Mouse (Mus musculus): Measurements from ENCODE around the gene Olfr1357. TPM values are rescaled to one million over a fixed set of nuclear protein-coding genes. Genes with fewer than 3 reads are reported as not detected.

Olfr1357 gene
- polyA plus RNA-seq, 1 experiment: not detected

DNA sequence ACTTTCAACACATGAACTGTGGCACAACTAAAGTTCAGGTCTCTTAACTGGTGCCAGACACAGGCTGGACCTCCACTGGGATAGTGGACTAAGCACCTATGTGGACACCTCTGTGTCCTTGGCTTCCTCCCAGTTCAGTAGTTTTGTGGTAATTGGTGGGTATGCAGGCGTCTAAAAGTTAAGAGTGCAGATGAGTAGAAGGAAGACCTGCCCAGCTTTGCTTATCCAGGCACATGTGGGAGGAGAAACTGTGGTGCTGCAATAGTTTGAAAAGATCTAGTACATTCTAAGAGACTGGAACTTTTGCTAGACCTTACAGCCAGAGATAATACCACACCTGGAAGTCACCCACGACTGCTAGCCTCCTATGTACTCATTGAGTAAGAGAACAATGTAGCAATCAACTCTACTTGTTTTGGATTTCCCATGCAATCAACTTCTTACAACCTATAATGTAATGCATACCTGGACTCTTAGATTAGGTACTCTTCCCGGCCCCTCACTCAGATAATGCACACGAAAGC, 25.0 kb downstream of the Olfr1357 start:
- DNase-seq (ENCODE audit: low read depth): no peak
- TF ChIP-seq POLR2A (IDR thresholded peaks at IDR 0.05; ENCODE audit: borderline replicate concordance, extremely low read depth, insufficient read depth, insufficient read length, poor library complexity, severe bottlenecking) (no peak), CTCF (IDR thresholded peaks at IDR 0.05; ENCODE audit: borderline replicate concordance, extremely low read depth, insufficient read depth, insufficient read length) (no peak)

- no peak; the same call in 1 of the 2 replicates for TF ChIP-seq CTCF (IDR thresholded peaks at IDR 0.05; ENCODE audit: borderline replicate concordance, extremely low read depth, insufficient read depth, insufficient read length)
- TF ChIP-seq POLR2A (IDR thresholded peaks at IDR 0.05; ENCODE audit: borderline replicate concordance, extremely low read depth, insufficient read depth, insufficient read length, poor library complexity, severe bottlenecking): 0 out of 2 replicates have a peak, but pooled peaks have one; percentile 41
Observed at GRCm38 (mm10) chr10:78591406-78592328, 26.2 kb downstream of the Olfr1357 start, which contains the start of gene Syde1. Gene Syde1 (minus strand): TSS chr10:78591964.

DNA sequence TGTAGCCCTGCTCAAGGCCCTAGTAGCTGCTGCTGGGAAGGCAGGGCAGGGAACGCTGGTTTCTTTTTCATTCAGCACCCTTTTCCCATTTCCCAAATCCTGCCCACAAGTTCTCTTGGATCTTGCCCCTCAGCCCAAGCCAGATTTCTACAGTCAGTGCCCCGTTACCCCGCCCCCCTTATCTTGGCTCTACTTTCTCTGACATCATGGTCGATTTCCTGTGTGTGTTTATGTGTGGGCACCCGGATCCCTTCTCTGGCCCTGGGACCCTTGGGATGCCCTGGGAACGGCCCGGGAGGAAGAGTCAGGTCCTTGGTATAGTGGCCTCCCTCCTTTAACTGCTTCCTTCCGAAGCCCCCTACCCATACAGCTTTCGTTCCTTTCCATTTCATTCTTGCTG, 27.1 kb downstream of the Olfr1357 start:
- DNase-seq (ENCODE audit: low read depth): no peak
- TF ChIP-seq POLR2A (IDR thresholded peaks at IDR 0.05; ENCODE audit: borderline replicate concordance, extremely low read depth, insufficient read depth, insufficient read length, poor library complexity, severe bottlenecking) (no peak), CTCF (IDR thresholded peaks at IDR 0.05; ENCODE audit: borderline replicate concordance, extremely low read depth, insufficient read depth, insufficient read length) (no peak)

More at GRCm38 (mm10) chr10:78591406-78592328, 26.2 kb downstream of the Olfr1357 start, which contains the start of gene Syde1:
- DNase-seq (ENCODE audit: low read depth): peak; percentile 47

DNA sequence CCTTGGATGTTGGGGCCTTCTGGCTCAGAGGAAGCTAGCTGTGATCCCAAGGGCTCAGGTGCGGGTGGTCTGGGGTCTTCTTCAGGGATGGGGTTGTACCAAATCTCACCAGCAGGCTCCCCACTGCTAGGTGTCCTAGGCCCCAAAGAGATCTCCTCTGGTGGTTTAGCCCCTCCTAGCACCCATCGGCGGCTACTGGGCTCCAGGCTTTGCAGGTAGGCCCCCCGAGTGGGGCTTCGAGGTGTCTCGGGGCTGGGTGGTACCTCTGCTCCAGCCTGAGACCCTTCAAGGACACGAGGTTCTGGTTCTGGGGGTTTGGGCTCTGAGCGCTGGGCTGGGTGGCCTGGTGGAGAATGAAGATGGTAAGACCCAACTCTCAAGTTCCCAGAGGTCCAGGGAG, 28.0 kb downstream of the Olfr1357 start:
- no peak for DNase-seq (ENCODE audit: low read depth)
- TF ChIP-seq CTCF (IDR thresholded peaks at IDR 0.05; ENCODE audit: borderline replicate concordance, extremely low read depth, insufficient read depth, insufficient read length) (no peak), POLR2A (IDR thresholded peaks at IDR 0.05; ENCODE audit: borderline replicate concordance, extremely low read depth, insufficient read depth, insufficient read length, poor library complexity, severe bottlenecking) (no peak)

- no peak for DNase-seq (ENCODE audit: low read depth)
- no peak for TF ChIP-seq CTCF (IDR thresholded peaks at IDR 0.05; ENCODE audit: borderline replicate concordance, extremely low read depth, insufficient read depth, insufficient read length)
- TF ChIP-seq POLR2A (IDR thresholded peaks at IDR 0.05; ENCODE audit: borderline replicate concordance, extremely low read depth, insufficient read depth, insufficient read length, poor library complexity, severe bottlenecking): no peak
Observed at GRCm38 (mm10) chr10:78589291-78589690, 28.6 kb downstream of the Olfr1357 start.

DNA sequence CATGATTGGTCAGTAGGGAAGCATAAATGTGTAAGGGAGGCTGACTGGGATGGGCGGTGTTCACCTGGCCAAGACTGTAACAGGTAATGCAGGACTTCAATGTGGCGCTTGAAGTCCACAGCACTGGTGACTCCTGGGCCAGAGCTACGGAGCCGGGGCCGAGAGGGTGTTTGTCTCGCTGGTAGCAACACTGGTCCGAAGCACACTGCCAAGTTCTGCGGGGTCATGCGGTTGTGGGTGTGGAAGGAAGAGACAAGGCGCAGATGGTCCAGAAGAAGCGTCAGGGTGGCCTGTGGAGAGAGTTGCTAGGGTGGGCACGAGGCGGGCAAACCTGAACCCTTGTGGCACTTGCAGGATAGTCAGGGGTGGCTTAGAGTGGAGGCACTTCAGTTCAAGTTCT, 31.8 kb downstream of the Olfr1357 start:
- TF ChIP-seq CTCF (IDR thresholded peaks at IDR 0.05; ENCODE audit: borderline replicate concordance, extremely low read depth, insufficient read depth, insufficient read length) (no peak), POLR2A (IDR thresholded peaks at IDR 0.05; ENCODE audit: borderline replicate concordance, extremely low read depth, insufficient read depth, insufficient read length, poor library complexity, severe bottlenecking) (no peak)
- DNase-seq (ENCODE audit: low read depth): no peak

- TF ChIP-seq POLR2A (IDR thresholded peaks at IDR 0.05; ENCODE audit: borderline replicate concordance, extremely low read depth, insufficient read depth, insufficient read length, poor library complexity, severe bottlenecking): no peak
- TF ChIP-seq CTCF (IDR thresholded peaks at IDR 0.05; ENCODE audit: borderline replicate concordance, extremely low read depth, insufficient read depth, insufficient read length): no peak
- DNase-seq (ENCODE audit: low read depth): no peak
Observed at GRCm38 (mm10) chr10:78585606-78586005, 32.3 kb downstream of the Olfr1357 start.

DNA sequence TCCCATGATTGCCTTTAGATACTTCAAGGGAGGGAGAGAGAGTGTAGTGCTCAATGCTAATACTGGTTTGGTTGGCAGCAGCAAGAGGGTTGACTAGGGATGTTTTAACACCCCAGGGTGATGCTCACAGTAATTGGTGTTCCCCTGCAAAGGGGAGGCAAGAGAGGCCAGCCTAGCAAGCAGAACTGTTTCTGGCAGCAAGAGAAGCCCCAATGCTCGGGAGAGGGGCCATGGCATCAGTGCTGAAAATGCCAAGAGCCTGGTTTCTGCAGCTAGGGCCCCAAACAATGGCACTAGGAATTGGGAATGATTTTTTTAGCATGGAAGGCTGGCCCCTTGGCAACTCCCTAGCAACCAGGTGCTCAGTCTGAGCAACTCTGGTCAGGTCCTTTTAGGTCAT, 32.9 kb downstream of the Olfr1357 start:
- DNase-seq (ENCODE audit: low read depth): no peak
- TF ChIP-seq CTCF (IDR thresholded peaks at IDR 0.05; ENCODE audit: borderline replicate concordance, extremely low read depth, insufficient read depth, insufficient read length): no peak
- TF ChIP-seq POLR2A (IDR thresholded peaks at IDR 0.05; ENCODE audit: borderline replicate concordance, extremely low read depth, insufficient read depth, insufficient read length, poor library complexity, severe bottlenecking): no peak

DNA sequence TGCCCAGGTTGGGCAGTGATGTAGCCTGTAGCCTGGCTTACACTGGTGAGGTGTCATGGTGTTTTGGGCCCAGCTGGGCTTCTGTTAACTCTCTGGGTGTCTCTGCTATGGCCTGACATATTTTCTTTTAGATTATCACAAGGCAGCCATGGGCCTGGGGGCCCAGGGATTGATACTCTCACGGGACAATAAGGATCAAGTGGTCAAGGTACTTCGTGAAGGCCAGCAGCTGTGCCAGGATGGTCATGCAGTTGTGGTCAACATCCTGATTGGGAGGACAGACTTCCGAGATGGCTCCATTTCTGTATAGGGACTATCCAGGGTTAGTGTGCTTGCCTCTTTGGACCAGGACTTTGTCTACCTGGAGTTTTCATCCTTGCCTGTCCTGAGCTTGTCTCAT, 33.9 kb downstream of the Olfr1357 start:
- TF ChIP-seq CTCF (IDR thresholded peaks at IDR 0.05; ENCODE audit: borderline replicate concordance, extremely low read depth, insufficient read depth, insufficient read length): no peak
- no peak for DNase-seq (ENCODE audit: low read depth)

GRCm38 (mm10) chr10:78583347-78583746, 34.5 kb downstream of the Olfr1357 start:
- DNase-seq (ENCODE audit: low read depth): no peak
- TF ChIP-seq CTCF (IDR thresholded peaks at IDR 0.05; ENCODE audit: borderline replicate concordance, extremely low read depth, insufficient read depth, insufficient read length) (no peak), POLR2A (IDR thresholded peaks at IDR 0.05; ENCODE audit: borderline replicate concordance, extremely low read depth, insufficient read depth, insufficient read length, poor library complexity, severe bottlenecking) (no peak)

DNA sequence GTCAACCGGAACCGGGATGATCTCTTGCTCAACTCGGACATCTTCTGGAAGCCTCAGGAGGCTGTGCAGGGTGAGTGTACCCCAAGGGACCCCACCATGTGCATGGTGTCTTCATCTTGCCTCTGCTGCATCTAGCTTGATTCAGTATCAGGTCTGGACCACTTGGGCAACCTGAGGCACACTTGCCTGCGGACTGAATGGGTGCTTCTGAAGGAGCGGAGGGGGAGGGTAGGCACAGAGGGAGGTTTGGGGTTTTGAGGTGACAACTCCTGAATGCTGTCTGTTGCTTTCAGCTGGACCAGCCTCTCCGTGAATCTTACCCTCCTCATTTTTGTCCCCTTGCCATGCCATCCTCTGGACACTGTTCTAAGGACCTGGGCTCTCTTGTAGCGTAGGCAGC, 36.8 kb downstream of the Olfr1357 start:
- DNase-seq (ENCODE audit: low read depth): no peak

More for the DNA sequence above, 36.8 kb downstream of the Olfr1357 start:
- TF ChIP-seq CTCF (IDR thresholded peaks at IDR 0.05; ENCODE audit: borderline replicate concordance, extremely low read depth, insufficient read depth, insufficient read length) (no peak), POLR2A (IDR thresholded peaks at IDR 0.05; ENCODE audit: borderline replicate concordance, extremely low read depth, insufficient read depth, insufficient read length, poor library complexity, severe bottlenecking) (no peak)
